Mouse (Mus musculus) heart, embryonic 10.5 days (tissue): ENCODE measurements around the gene Glipr2. TPM values are rescaled to one million over a fixed set of nuclear protein-coding genes. Genes with fewer than 3 reads are reported as not detected.
A peak's percentile ranks its signal among the peaks of the same experiment; 100 is the strongest.

Source experiments
- DNase-seq: peaks from one replicate; pipeline ENCODE4 v3.0.0-alpha.2; 2017; ENCODE audit warnings: low spot score
- H3K27ac ChIP-seq: fragments of 300-500 bp; sonication (generic); 2 replicates; pipeline ENCODE4 v1.5.1; 2016; ENCODE audit warnings: mild to moderate bottlenecking
- H3K27me3 ChIP-seq: fragments of 300-500 bp; sonication (generic); 2 replicates; pipeline ENCODE4 v1.6.1; 2016; ENCODE audit warnings: mild to moderate bottlenecking; ENCODE audit not compliant: poor library complexity, insufficient read depth, severe bottlenecking
- H3K36me3 ChIP-seq: fragments of 300-500 bp; sonication (generic); 2 replicates; pipeline ENCODE4 v1.6.1; 2016; ENCODE audit warnings: mild to moderate bottlenecking, moderate library complexity
- H3K4me1 ChIP-seq: fragments of 300-500 bp; sonication (generic); 2 replicates; pipeline ENCODE4 v1.6.1; 2016; ENCODE audit warnings: mild to moderate bottlenecking
- H3K4me3 ChIP-seq: fragments of 300-500 bp; sonication (generic); 2 replicates; pipeline ENCODE4 v1.5.1; 2016; ENCODE audit warnings: mild to moderate bottlenecking, moderate library complexity
- H3K9me3 ChIP-seq: fragments of 300-500 bp; sonication (generic); 2 replicates; pipeline ENCODE4 v1.6.1; 2016; ENCODE audit warnings: mild to moderate bottlenecking, moderate library complexity
- WGBS: fragments of 180-500 bp; shearing (Covaris S2); methylation state at CpG from one replicate; pipeline ENCODE4 v1.1.7; 2016; 5-methylcytosine and 5-hydroxymethylcytosine counted together
- polyA plus RNA-seq: library from polyadenylated mRNA; unstranded; fragments of >200 nt; fragmentation: Nextera tagmentation; extraction: Ambion mirVana; gene quantifications from 2 replicates; pipeline ENCODE4 v1.2.1, GENCODE M21; 2016

Gene Glipr2
- polyA plus RNA-seq, 1 experiment from 2014 or later: 119 TPM

DNA sequence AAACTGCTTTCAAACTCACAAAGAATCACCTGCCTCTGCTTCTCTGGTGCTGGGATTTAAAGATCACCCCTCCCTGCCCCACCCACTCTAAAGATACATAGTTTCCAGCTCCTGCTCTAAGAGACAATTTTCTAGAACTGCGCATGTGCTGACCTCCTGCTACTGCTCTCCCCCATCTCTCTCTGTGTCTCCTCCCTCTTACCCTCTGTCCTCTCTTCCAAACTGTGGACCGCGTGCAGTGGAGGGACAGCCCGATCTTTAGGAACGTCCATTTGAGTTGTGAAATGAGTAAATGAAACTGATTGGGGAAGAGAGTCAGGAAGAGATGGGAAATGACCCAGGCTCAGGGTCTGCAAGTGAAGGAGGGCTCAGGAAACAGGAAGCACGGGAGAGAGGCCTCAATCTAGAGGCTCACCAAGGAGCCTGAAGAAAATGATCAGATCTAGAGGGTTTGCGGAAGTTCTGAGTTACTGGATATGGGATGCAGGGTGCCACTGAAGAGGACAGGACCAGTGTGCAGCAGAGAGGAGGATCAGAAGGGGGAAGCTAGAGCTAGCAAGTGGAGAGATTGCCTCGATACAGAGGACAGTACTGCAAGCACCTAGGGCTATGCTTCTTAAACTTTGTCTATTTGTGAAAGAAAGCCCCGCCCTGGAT lies 2.5 kb downstream of the Glipr2 start:
- peaks cover 53% of the 10 kb centered on the region for H3K4me1 ChIP-seq
- no peaks in the 10 kb centered on the region for H3K9me3 ChIP-seq
- H3K27me3 ChIP-seq: 0 out of 2 replicates have a peak, but pooled peaks cover 5% of the 10 kb centered on the region
- peak overlapping the region; percentile 64 for H3K27ac ChIP-seq
- peak overlapping the region; percentile 31 for H3K4me3 ChIP-seq
- WGBS: 53% methylated on average over 9 of the region's 9 CpGs
- H3K36me3 ChIP-seq: no peaks in the 10 kb centered on the region
- no peak for DNase-seq

DNA sequence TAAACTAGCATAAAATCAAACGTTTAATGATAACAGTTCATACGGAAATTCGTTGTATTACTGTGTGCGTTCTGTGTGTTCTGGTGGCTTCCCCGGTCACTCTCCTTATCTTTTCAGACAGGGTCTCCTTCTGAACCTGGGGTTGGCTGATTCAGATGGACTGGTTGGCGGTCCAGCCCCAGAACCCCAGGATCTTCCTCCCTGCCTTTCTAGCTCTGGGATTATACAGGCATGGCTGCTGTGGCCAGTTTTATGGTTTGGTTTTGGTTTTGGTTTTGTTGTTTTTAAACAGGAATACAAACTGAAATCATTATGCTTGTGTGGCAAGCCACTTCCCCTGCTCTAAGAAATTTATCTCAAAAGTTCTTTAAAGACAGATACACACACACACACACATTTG lies 3.0 kb downstream of the Glipr2 start:
- 62% methylated on average over 6 of the region's 6 CpGs for WGBS
- Histone ChIP-seq H3K27ac (peak overlapping the region; percentile 64; the same call in 1 of the 2 replicates), H3K4me1 (peaks cover 59% of the 10 kb centered on the region), H3K4me3 (0 out of 2 replicates have a peak overlapping the region, but pooled peaks have one; percentile 12), H3K27me3 (0 out of 2 replicates have a peak, but pooled peaks cover 5% of the 10 kb centered on the region), H3K36me3 (no peaks in the 10 kb centered on the region), H3K9me3 (no peaks in the 10 kb centered on the region)
- DNase-seq: no peak

DNA sequence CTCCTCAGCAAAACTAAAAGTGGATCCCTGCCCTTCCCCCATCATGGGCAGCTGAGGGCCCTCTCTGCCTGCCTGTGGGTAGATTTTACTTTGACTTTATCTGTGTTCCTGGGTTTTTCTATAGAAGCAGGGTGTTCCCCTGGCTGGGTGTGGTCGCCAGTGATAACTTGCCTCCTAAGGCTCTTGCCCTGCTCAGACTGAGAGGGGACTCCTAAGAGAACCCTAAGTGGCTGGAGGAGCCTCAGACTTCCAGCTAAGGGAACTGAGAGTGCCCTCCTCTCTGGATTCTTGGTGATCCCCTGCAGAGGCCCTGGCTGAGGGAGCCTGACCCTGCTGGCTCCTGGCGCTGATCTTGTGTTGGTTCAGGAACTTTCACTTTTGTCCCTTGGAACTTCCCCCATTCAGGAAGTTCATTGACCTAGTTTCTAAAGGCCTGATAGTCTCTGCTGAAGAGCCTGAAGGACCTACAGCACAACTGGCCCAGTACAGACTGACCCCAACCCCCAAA lies 7.2 kb downstream of the Glipr2 start:
- H3K27me3 ChIP-seq: no peaks in the 10 kb centered on the region
- 20% methylated on average over 2 of the region's 2 CpGs for WGBS
- H3K27ac ChIP-seq: peak overlapping the region; percentile 85
- no peaks in the 10 kb centered on the region for H3K9me3 ChIP-seq
- peak overlapping the region; percentile 10; the same call in 1 of the 2 replicates for H3K4me3 ChIP-seq
- peaks cover 66% of the 10 kb centered on the region for H3K4me1 ChIP-seq
- DNase-seq: no peak
- no peaks in the 10 kb centered on the region for H3K36me3 ChIP-seq

DNA sequence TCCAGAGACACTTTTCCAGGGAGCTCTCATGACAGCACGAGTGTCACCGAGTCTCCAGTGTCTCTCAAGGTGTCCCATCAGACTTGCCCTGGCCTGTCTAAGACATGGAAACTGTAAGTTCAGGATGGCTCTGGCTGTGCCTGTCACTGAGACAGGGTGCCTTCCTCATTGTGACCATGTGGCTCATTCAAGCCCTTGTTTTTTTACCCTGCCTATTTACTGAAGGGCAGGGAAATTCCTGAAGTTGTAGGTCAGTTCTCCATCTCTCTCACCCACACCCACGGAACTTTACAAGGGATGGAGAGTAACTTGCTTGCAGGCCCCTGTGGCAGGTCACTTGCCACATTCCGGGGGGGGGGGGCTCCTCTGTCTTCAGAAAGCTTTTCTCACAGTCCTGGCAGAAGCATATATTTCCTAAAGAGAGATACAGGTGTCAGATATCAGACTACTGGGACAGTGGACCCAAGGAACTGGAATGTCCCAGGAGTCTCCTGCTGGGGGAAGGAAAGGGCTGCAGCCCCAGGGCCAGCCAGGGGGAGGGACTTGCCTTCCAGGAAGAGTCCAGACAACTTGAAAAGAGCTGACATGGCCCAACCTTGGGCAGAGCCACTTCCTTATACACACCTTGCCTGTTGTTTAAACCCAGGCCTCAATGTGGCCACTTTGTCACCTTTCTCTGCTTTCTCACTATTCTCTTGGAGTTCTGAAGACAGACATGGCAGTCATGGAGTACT lies 7.9 kb downstream of the Glipr2 start:
- WGBS: 23% methylated on average over 4 of the region's 4 CpGs
- H3K4me3 ChIP-seq: no peak overlapping the region
- H3K9me3 ChIP-seq: no peaks in the 10 kb centered on the region
- H3K27ac ChIP-seq: peak overlapping the region; percentile 85
- H3K4me1 ChIP-seq: peaks cover 66% of the 10 kb centered on the region
- H3K27me3 ChIP-seq: no peaks in the 10 kb centered on the region
- no peak for DNase-seq
- no peaks in the 10 kb centered on the region for H3K36me3 ChIP-seq

DNA sequence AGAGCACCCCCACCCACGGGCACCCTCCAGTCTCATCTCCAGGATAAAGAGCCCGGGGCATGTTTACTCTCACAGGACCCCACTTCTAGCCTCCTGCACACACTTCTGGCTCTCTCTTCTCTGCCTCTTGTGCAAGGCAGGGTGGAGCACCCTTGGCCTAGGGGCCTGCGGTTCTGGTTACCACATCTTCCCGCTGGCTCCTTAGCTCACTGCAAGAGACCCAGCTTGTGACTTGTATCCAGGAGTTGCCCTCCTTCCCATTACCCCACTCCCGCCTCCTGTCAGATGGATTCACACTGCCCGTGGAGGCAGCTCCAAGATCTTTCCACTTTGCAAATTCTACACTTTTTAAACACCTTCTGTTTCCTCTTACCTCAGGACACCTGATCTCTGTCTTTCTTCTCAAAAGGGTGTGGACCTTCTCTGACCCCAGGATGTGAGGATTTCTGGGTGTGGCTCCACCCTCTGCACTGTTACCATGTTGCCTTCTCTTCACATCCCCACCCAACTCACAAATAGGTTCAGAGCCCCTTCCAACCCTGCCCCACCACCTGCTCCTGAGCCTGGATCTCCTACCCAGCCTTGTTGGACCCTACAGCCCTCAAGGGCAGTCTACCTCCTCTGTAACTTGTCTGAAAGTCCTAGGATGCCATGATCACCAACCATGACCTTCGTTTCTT lies 8.8 kb downstream of the Glipr2 start:
- no peak for DNase-seq
- peaks cover 8% of the 10 kb centered on the region for H3K36me3 ChIP-seq
- peaks cover 68% of the 10 kb centered on the region for H3K4me1 ChIP-seq
- no peaks in the 10 kb centered on the region for H3K9me3 ChIP-seq
- no peaks in the 10 kb centered on the region for H3K27me3 ChIP-seq
- H3K4me3 ChIP-seq: no peak overlapping the region
- 85% methylated on average over 7 of the region's 7 CpGs for WGBS
- H3K27ac ChIP-seq: peak overlapping the region; percentile 85; the same call in 1 of the 2 replicates

DNA sequence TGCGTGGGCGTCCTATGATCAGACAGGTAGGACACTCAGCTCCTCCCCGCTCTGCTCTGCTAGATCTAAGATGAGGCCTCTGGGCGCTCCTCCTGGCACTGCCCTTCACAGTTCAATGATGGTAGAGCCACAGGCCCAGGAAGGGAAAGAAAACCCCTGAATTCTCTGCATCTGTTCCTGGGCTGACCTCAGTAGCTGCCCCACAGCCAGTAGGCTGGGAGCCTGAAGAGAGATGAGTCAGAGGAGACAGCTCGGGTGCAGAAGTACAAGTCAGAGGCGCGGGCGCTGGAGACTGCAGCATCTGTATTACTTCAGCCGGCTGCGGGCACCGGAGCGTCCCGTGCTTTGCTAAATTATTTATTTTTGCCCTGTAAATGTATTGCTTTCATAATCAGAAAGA lies 11.4 kb downstream of the Glipr2 start:
- Histone ChIP-seq H3K4me3 (no peak overlapping the region), H3K4me1 (peaks cover 81% of the 10 kb centered on the region), H3K9me3 (no peaks in the 10 kb centered on the region), H3K36me3 (peaks cover 9% of the 10 kb centered on the region), H3K27me3 (no peaks in the 10 kb centered on the region), H3K27ac (peak overlapping the region; percentile 72)
- no peak for DNase-seq
- 44% methylated on average over 13 of the region's 13 CpGs for WGBS

DNA sequence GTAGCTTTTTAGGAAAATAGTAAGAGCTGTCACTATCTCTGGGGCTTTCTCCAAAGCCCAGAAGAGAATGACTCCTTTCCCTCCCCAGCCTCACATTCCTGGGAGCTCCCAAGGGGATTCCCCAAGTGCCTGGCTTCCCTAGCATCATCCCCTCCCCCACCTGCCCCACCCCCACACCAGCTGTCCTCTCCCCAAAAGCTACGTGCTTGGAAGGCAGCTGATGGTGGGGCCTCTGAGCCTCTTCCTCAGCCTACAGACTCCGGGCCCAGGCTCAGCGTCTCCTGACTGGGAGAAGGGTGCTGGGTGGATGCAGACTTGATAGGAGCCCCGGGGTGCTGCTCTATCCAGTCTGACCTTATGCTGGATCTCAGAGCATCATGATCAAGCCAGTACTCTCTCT lies 12.2 kb downstream of the Glipr2 start:
- H3K4me1 ChIP-seq: peaks cover 76% of the 10 kb centered on the region
- DNase-seq: no peak
- H3K36me3 ChIP-seq: peaks cover 12% of the 10 kb centered on the region
- no peak overlapping the region for H3K4me3 ChIP-seq
- peak overlapping the region; percentile 53 for H3K27ac ChIP-seq
- no peaks in the 10 kb centered on the region for H3K27me3 ChIP-seq
- 16% methylated on average over 4 of the region's 4 CpGs for WGBS
- no peaks in the 10 kb centered on the region for H3K9me3 ChIP-seq

DNA sequence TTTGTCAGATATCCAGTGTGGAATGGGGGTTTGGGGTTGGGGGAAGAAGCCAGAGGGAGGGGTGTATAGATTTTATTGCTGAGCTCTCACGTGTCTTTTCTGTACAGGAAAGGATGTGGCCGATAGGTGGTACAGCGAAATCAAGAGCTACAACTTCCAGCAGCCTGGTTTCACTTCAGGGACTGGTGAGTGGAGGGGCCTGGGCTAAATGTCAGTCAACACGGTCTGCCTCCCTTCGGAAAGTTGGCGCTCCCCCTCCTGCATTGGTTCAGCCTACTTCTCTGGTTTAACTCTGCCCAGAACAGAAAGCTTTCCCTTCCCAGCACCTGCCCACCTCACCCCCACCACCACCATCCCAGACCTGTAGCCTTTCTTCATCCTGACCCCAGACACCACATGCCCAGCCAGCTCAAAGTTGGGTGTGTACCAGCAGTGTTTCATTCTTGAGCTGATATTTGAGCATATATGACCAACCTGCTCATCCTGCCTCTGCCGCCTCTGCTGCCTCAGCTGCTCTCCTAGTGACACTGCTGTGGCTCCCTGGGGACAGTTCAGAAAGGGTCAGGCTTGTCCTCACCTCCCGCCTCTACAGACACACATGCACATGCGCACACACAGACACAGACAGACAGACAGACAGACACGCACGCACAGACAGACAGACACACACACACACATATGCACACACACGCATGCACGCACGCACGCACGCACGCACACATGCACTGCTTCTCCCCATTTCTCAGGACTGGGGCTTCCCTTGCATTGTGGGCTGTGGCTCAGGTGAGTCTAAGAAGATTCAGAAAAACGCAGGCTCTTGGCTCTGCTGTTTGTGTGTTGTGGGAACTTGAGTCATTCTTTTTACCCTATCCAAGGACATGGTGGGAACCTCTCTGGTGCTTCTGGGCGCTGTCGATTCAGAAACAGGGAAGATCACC lies 13.5 kb downstream of the Glipr2 start:
- H3K9me3 ChIP-seq: no peaks in the 10 kb centered on the region
- DNase-seq: no peak
- no peaks in the 10 kb centered on the region for H3K27me3 ChIP-seq
- H3K36me3 ChIP-seq: peaks cover 15% of the 10 kb centered on the region
- H3K4me1 ChIP-seq: peaks cover 63% of the 10 kb centered on the region
- no peak overlapping the region for H3K4me3 ChIP-seq
- H3K27ac ChIP-seq: peak overlapping the region; percentile 53; the same call in 1 of the 2 replicates
- 82% methylated on average over 20 of the region's 20 CpGs for WGBS

DNA sequence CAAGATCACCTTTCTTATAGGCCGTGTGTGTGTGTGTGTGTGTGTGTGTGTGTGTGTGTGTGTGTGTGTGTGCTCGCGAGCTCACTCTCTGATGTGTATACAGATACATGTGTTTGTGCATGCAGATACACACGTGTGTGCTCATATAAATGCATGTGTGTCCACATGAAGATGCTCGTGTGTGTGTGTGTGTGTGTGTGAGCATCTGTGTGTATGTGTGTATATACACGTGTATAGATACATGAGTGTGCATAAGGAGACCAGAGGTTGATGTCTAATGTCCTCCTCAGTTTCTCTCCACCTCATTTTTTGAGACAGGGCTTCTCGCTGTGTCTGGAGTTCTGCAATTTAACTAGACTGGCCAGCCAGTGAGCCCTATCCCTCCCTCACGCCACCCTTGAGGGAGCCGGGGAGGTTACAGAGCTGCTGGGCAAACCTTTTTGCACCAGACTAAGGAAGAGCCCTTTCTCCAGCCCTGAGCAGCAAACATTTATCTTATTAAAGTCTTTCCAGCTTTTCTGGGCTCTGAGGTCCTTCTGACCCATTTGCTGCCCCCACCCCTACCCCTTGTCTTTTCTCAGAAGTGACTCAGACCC lies 14.4 kb downstream of the Glipr2 start:
- WGBS: 62% methylated on average over 9 of the region's 9 CpGs
- no peaks in the 10 kb centered on the region for H3K27me3 ChIP-seq
- no peaks in the 10 kb centered on the region for H3K9me3 ChIP-seq
- no peak for DNase-seq
- peaks cover 15% of the 10 kb centered on the region for H3K36me3 ChIP-seq
- H3K27ac ChIP-seq: peak overlapping the region; percentile 83
- H3K4me1 ChIP-seq: peaks cover 54% of the 10 kb centered on the region
- H3K4me3 ChIP-seq: peak overlapping the region; percentile 38

DNA sequence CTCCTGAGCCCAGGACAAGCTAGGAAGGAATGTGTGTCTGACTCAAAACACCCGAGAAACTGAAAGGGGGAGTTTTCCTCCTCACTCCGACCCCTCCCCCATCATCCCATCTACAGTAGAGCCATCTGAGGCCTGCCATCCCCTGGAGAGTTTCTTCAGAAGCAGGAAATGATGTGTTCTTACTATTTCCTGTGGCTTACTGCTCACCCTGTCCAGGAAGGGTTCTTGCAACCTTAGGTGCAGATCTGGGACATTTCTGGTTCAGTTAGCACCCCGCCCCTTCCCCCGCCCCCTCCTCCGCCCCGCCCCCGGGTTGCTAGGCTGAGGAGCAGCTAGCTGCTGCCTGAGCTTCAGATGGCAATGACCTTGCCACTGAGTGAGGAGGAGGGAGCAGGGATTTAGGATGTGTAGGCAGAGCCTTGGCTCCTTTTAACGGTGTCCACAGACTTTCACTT lies 15.0 kb downstream of the Glipr2 start:
- Histone ChIP-seq H3K27ac (peak overlapping the region; percentile 83), H3K36me3 (peaks cover 15% of the 10 kb centered on the region), H3K9me3 (no peaks in the 10 kb centered on the region), H3K4me3 (peak overlapping the region; percentile 38), H3K27me3 (no peaks in the 10 kb centered on the region), H3K4me1 (peaks cover 54% of the 10 kb centered on the region)
- DNase-seq: no peak
- WGBS: 2% methylated on average over 8 of the region's 8 CpGs

DNA sequence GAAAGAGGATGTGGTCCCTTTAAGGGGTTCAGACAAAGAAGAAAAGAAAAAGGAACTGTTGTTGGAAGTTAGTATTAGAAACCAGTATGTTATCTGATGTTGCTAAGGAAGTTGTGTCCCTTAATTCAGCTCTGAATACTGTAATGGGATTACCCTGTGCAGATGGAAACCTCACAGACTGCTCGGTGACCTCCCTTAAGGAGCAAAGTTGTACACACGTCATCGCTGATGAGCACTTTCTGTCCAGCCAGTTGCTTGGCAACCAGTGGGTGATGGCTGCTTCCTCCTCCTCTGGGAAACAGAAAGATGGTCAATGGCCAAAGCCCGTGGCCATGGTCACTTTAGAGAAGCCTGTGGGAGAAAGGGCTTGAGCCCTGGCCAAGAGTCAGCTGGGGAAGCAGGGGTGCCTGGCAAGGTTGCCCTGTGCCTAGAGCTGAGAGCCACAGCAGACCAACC lies 16.4 kb downstream of the Glipr2 start:
- 63% methylated on average over 4 of the region's 4 CpGs for WGBS
- Histone ChIP-seq H3K27ac (no peak overlapping the region), H3K4me3 (no peak overlapping the region), H3K4me1 (peaks cover 48% of the 10 kb centered on the region), H3K36me3 (peaks cover 15% of the 10 kb centered on the region), H3K9me3 (no peaks in the 10 kb centered on the region), H3K27me3 (no peaks in the 10 kb centered on the region)
- no peak for DNase-seq
